Mouse (Mus musculus): ENCODE results near the gene Slc9a9. TPM values are rescaled to one million over a fixed set of nuclear protein-coding genes. Genes with fewer than 3 reads are reported as not detected.

The Slc9a9 gene
- polyA plus RNA-seq, 1 experiment from 2014 or later, result 5.0 TPM

DNA sequence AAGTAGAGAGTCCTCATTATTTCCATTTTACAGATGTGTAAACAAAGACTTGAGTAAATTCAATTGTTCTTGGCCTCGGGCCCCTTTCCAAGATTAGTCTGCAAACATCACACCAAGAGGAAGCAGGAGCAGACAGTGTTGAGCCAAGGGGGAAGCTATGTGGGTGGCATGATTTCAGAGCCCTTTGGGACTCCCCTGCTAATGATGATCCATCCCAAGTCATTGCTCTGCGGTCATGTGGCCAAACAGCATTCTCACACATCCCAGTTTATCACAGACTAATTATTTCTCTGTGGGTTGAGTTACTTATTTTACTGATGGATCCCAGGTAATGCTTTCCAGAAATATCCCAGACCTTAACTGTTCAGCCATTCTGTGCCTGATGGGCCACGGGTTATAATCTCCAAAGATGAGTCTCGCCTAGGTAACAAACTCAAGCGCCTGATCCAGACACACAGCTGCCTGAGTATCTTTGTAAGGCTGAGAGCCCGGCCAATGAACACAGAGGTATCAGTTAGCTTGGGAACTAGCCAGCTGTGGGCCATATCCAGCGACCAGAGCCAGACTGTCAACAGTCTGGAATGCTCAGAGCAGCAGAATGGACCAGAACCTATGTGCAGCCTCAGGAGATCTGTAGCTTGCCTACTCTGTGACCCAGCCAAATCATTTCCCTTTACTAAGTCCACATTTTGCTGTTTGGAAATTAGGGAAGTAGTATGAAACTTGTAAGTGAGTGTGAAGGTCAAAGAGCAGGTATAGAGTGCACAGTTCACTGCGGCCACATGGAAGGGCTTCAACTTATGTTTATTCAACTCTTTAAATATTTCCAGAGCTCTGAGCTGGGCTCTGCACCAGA lies 518.9 kb downstream of the Slc9a9 start:
- Histone ChIP-seq H3K4me1 (ENCODE audit: insufficient read depth) (peaks cover 42% of the 10 kb centered on the region), H3K36me3 (ENCODE audit: insufficient read depth) (no peaks in the 10 kb centered on the region), H3K9me3 (ENCODE audit: low read depth, low read length) (no peaks in the 10 kb centered on the region), H3K27ac (ENCODE audit: low read depth) (peak overlapping the region; percentile 77), H3K27me3 (ENCODE audit: insufficient read depth, low read length) (no peaks in the 10 kb centered on the region), H3K9ac (no peak overlapping the region), H3K4me3 (ENCODE audit: low read depth, low read length) (no peak overlapping the region), H3K4me2 (no peak overlapping the region)
- DNase-seq (peak; percentile 83), ATAC-seq (ENCODE audit: insufficient read depth) (peak; percentile 67)
- no peak for TF ChIP-seq CTCF (IDR thresholded peaks at IDR 0.05; ENCODE audit: low read depth)
- 36% methylated on average over 8 of the region's 8 CpGs for WGBS

DNA sequence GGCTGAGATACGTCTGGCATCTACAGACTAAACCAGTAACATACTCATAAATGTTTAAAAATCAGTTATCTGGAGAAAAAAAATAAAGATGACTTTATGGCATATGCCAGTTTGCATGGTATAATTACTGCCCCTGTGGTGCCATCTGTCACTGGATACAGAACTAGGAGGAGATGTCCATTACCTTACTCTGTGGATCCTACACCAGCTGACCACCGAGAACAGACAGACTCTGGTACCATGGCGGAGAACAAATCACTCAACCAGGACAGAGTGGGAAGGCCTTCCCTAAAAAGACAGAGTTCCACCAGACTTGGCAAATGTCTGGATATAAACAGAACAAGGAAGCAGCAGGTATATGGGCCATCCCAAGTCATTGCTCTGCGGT lies 519.5 kb downstream of the Slc9a9 start:
- 69% methylated on average over 4 of the region's 4 CpGs for WGBS
- Histone ChIP-seq H3K27me3 (ENCODE audit: insufficient read depth, low read length) (no peaks in the 10 kb centered on the region), H3K4me2 (no peak overlapping the region), H3K36me3 (ENCODE audit: insufficient read depth) (no peaks in the 10 kb centered on the region), H3K4me3 (ENCODE audit: low read depth, low read length) (no peak overlapping the region), H3K9me3 (ENCODE audit: low read depth, low read length) (no peaks in the 10 kb centered on the region), H3K4me1 (ENCODE audit: insufficient read depth) (peaks cover 47% of the 10 kb centered on the region), H3K27ac (ENCODE audit: low read depth) (peak overlapping the region; percentile 77), H3K9ac (no peak overlapping the region)
- ATAC-seq (ENCODE audit: insufficient read depth), result no peak
- no peak for TF ChIP-seq CTCF (IDR thresholded peaks at IDR 0.05; ENCODE audit: low read depth)
- DNase-seq, result no peak

DNA sequence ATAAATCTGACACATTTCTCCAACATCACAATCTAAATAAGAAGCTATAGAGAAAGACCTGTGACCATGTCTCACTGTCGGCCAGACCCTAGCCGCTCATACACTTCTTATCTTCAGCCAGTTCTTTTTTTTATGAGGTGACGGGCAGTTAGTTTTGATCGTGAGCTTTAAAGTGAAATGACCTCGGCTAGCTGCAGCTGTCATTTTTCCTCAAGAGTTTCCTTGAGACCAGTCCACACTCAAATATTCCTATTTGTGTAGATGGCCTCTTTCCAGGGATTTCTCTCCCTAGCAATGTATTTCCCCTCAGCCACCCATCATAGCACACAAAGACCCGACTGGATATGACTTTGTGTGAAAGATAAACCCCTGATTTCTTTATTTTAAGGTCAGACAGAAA lies 521.7 kb downstream of the Slc9a9 start:
- H3K4me1 ChIP-seq (ENCODE audit: insufficient read depth), result peaks cover 54% of the 10 kb centered on the region
- ATAC-seq (ENCODE audit: insufficient read depth), result peak; percentile 34

DNA sequence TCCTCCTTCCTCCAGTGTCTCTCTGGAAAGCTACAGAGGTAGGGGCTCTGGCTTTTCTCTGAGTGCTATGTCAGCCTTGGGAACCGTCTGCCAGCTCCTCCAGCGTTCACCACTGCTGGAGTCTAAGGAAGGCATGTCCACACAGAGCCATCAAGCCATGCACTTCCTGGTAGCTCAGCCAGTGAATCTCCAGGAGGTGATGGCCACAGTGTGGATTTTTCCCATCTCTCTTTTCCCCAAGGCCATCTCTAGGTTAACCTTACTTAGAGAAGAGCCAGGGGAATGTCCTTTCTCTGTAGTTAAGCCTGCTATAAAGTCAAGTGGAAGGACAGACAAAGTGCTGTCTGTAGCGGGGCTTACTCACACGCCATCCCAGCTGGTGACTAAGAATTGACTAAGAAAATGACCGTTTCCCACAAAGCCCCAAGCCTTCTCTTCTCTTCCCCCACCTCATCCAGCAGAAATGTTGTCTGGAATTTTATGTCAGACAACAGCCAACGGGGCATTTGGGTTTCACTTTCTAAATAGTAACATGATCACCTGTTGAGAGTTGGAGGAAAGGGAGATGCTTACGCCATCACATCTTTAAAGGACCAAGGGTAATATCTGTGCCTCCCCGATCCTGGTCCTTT lies 523.3 kb downstream of the Slc9a9 start:
- H3K9ac ChIP-seq, result no peak overlapping the region
- no peak for ATAC-seq (ENCODE audit: insufficient read depth)
- no peaks in the 10 kb centered on the region for H3K27me3 ChIP-seq (ENCODE audit: insufficient read depth, low read length)
- H3K4me1 ChIP-seq (ENCODE audit: insufficient read depth), result peaks cover 40% of the 10 kb centered on the region
- peak; percentile 25 for DNase-seq
- H3K36me3 ChIP-seq (ENCODE audit: insufficient read depth), result no peaks in the 10 kb centered on the region
- no peak for TF ChIP-seq CTCF (IDR thresholded peaks at IDR 0.05; ENCODE audit: low read depth)
- no peak overlapping the region for H3K4me3 ChIP-seq (ENCODE audit: low read depth, low read length)
- H3K27ac ChIP-seq (ENCODE audit: low read depth), result no peak overlapping the region; the same call in 1 of the 2 replicates
- 74% methylated on average over 8 of the region's 8 CpGs for WGBS
- H3K9me3 ChIP-seq (ENCODE audit: low read depth, low read length), result no peaks in the 10 kb centered on the region
- no peak overlapping the region for H3K4me2 ChIP-seq

More for the DNA sequence above, 521.7 kb downstream of the Slc9a9 start:
- Histone ChIP-seq H3K27ac (ENCODE audit: low read depth) (peak overlapping the region; percentile 62), H3K36me3 (ENCODE audit: insufficient read depth) (no peaks in the 10 kb centered on the region), H3K9ac (no peak overlapping the region), H3K4me2 (no peak overlapping the region), H3K4me3 (ENCODE audit: low read depth, low read length) (no peak overlapping the region), H3K27me3 (ENCODE audit: insufficient read depth, low read length) (no peaks in the 10 kb centered on the region), H3K9me3 (ENCODE audit: low read depth, low read length) (no peaks in the 10 kb centered on the region)
- peak; percentile 89 for DNase-seq
- no peak for TF ChIP-seq CTCF (IDR thresholded peaks at IDR 0.05; ENCODE audit: low read depth)
- 26% methylated on average over 6 of the region's 6 CpGs for WGBS

DNA sequence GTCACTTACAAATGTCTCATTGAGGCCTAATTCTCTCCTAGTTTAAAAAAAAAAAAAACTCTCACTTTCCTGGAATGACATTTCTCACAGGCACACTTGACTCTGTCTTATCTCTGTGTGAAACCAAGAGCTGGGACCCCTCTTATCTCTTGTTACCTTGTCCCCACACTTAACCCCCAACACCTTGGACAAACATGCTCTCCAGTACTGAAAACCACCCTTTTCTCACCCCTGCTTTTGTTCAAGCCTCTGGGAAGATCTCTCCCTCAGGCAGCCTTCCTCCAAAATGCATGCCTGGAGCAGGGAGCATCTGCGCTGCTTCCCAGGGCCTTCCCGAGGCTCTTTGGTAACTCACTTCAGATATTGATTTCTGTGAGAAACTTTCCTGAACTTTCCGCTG lies 524.0 kb downstream of the Slc9a9 start:
- no peak for TF ChIP-seq CTCF (IDR thresholded peaks at IDR 0.05; ENCODE audit: low read depth)
- H3K4me2 ChIP-seq, result peak overlapping the region; percentile 13; the same call in 1 of the 2 replicates
- DNase-seq (no peak), ATAC-seq (ENCODE audit: insufficient read depth) (no peak)
- H3K9me3 ChIP-seq (ENCODE audit: low read depth, low read length), result no peaks in the 10 kb centered on the region
- 38% methylated on average over 3 of the region's 3 CpGs for WGBS
- H3K36me3 ChIP-seq (ENCODE audit: insufficient read depth), result no peaks in the 10 kb centered on the region
- peak overlapping the region; percentile 72; the same call in 1 of the 2 replicates for H3K27ac ChIP-seq (ENCODE audit: low read depth)
- no peak overlapping the region for H3K9ac ChIP-seq
- no peak overlapping the region for H3K4me3 ChIP-seq (ENCODE audit: low read depth, low read length)
- no peaks in the 10 kb centered on the region for H3K27me3 ChIP-seq (ENCODE audit: insufficient read depth, low read length)
- peaks cover 34% of the 10 kb centered on the region for H3K4me1 ChIP-seq (ENCODE audit: insufficient read depth)

DNA sequence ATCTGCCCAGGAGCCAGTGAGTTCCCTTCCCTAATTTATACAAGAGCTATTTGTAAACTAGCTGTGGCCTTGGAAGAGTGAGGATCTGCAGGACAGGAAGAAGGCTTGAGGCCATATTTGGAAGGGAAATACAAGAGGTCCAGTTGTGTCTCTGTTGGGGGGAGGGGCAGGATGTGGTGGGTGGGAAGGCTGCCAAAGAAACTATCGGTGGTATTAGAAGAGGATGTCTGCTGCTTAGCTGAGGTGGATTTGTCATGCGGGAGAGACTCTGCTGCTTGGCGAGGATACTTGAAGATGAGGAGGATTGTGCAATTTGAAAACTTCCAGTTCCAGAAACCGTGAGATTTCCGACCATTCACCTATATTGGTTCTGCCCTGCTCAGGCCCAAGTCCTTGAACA lies 524.4 kb downstream of the Slc9a9 start:
- WGBS, result 12% methylated on average over 5 of the region's 5 CpGs
- H3K9ac ChIP-seq, result no peak overlapping the region

DNA sequence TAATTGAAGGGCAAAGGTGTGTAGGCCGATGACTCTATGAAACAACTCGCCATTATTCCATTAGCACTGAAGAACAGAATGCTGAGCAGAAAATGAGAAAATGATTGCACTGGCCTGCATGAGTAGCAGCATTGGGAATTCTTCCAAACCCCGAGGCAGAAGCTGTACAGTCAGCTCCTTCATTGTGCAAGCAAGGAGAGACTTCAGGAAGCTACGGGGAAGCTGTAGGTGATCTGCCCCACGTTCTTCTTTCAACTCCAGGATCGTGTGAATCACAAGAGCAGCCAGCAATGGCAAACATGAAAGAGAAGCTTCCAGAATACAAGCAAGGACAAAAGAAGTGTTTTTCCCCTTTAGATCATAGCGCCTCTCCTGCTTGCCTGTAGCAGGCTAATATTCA lies 538.0 kb downstream of the Slc9a9 start:
- TF ChIP-seq CTCF (IDR thresholded peaks at IDR 0.05; ENCODE audit: low read depth), result no peak
- H3K9ac ChIP-seq, result no peak overlapping the region
- DNase-seq (no peak), ATAC-seq (ENCODE audit: insufficient read depth) (no peak)
- no peak overlapping the region for H3K4me3 ChIP-seq (ENCODE audit: low read depth, low read length)
- no peaks in the 10 kb centered on the region for H3K27me3 ChIP-seq (ENCODE audit: insufficient read depth, low read length)
- no peaks in the 10 kb centered on the region for H3K36me3 ChIP-seq (ENCODE audit: insufficient read depth)
- H3K27ac ChIP-seq (ENCODE audit: low read depth), result no peak overlapping the region
- WGBS, result 80% methylated on average over 7 of the region's 7 CpGs
- no peak overlapping the region for H3K4me2 ChIP-seq
- no peaks in the 10 kb centered on the region for H3K9me3 ChIP-seq (ENCODE audit: low read depth, low read length)
- H3K4me1 ChIP-seq (ENCODE audit: insufficient read depth), result no peaks in the 10 kb centered on the region

More for the DNA sequence above, 524.4 kb downstream of the Slc9a9 start:
- H3K27me3 ChIP-seq (ENCODE audit: insufficient read depth, low read length), result no peaks in the 10 kb centered on the region
- peak; percentile 88 for DNase-seq
- no peak overlapping the region for H3K4me3 ChIP-seq (ENCODE audit: low read depth, low read length)
- H3K4me1 ChIP-seq (ENCODE audit: insufficient read depth), result peaks cover 33% of the 10 kb centered on the region
- peak overlapping the region; percentile 72; the same call in 1 of the 2 replicates for H3K27ac ChIP-seq (ENCODE audit: low read depth)
- H3K9me3 ChIP-seq (ENCODE audit: low read depth, low read length), result no peaks in the 10 kb centered on the region
- H3K36me3 ChIP-seq (ENCODE audit: insufficient read depth), result no peaks in the 10 kb centered on the region
- H3K4me2 ChIP-seq, result peak overlapping the region; percentile 13; the same call in 1 of the 2 replicates
- ATAC-seq (ENCODE audit: insufficient read depth), result peak; percentile 64
- TF ChIP-seq CTCF (IDR thresholded peaks at IDR 0.05; ENCODE audit: low read depth), result no peak
